Mouse (Mus musculus) testis, adult 2 months (tissue): ENCODE data around the gene Pitpna.

Source experiments
- CTCF ChIP-seq: fragments of 200-500 bp; IDR thresholded peaks from 2 replicates; pipeline ENCODE4 v1.5.1; 2012; ENCODE audit warnings: low read depth, mild to moderate bottlenecking, inconsistent platforms, low read length, moderate library complexity; ENCODE audit not compliant: control insufficient read depth, insufficient read depth, insufficient replicate concordance
- POLR2A ChIP-seq: fragments of 200-500 bp; IDR thresholded peaks from 2 replicates; pipeline ENCODE4 v1.6.1; 2012; ENCODE audit warnings: low read depth, mild to moderate bottlenecking, inconsistent platforms, low read length, moderate library complexity; ENCODE audit not compliant: control insufficient read depth

- no peak for TF ChIP-seq POLR2A
- TF ChIP-seq CTCF, result no peak
These were observed 65.2 kb downstream of the Pitpna start for GRCm38 (mm10) chr11:75652942-75653684.
